Mouse (Mus musculus): ENCODE measurements around the gene Gm30302. TPM values are rescaled to one million over a fixed set of nuclear protein-coding genes. Genes with fewer than 3 reads are reported as not detected.

Gene Gm30302
- polyA plus RNA-seq, 1 experiment from 2014 or later = not detected

DNA sequence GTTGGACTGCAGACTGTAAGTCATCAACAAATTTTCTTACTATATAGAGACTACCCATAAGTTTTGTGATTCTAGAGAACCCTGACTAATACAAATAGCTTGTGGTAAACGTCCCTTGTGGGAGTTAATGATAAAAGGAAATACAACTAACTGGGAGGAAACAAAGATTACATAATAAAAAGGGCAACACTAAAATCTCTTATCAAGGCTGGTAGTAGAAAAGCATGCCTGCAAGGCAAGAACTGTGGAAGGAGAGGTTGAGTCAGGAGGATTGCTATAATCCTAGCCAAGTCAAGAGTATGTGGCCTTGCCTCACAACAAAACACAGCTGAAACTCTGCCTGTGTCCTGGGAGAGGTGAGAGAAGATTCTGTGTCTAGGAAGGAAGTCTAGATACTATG is 38.1 kb downstream of the Gm30302 start:
- H3K4me3 ChIP-seq (ENCODE audit: low read length) = no peak overlapping the region
- no peak for ATAC-seq
- 82% methylated on average over 1 of the region's 1 CpGs for whole genome bisulfite sequencing
- no peaks in the 10 kb centered on the region for H3K4me1 ChIP-seq (ENCODE audit: control insufficient read depth, insufficient read depth, low read depth, low read length)
- H3K9ac ChIP-seq (ENCODE audit: low read depth, low read length) = no peak overlapping the region
- H3K4me2 ChIP-seq (ENCODE audit: low read length) = no peak overlapping the region
- H3K27ac ChIP-seq (ENCODE audit: low read depth, low read length) = no peak overlapping the region
- no peaks in the 10 kb centered on the region for H3K36me3 ChIP-seq (ENCODE audit: control insufficient read depth, insufficient read depth, low read length)
- no peaks in the 10 kb centered on the region for H3K27me3 ChIP-seq (replicated peaks; ENCODE audit: control insufficient read depth, insufficient read depth, low read length)
- H3K9me3 ChIP-seq (ENCODE audit: control insufficient read depth, low read length) = no peaks in the 10 kb centered on the region

DNA sequence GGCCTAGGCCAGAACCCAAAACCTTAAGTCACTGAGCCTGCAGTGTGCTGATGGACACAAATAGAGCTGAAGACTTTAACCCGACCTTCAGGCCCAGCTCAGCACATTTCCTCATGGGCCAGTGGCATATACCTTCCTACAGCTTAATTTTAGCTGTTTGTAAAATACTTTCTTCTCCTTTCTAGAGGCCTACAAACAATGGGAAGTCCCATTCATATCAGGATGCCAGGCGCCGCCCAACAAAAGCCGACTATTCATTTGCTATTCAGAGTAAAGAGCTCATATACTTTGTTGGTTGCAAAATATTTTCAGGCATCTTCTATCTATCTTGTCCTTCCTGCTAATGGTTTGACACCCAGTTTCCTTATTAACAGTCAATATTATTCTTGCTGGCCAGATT is 40.8 kb downstream of the Gm30302 start:
- H3K4me1 ChIP-seq (ENCODE audit: control insufficient read depth, insufficient read depth, low read depth, low read length) = no peaks in the 10 kb centered on the region
- no peaks in the 10 kb centered on the region for H3K36me3 ChIP-seq (ENCODE audit: control insufficient read depth, insufficient read depth, low read length)
- no peak for ATAC-seq
- H3K27me3 ChIP-seq (replicated peaks; ENCODE audit: control insufficient read depth, insufficient read depth, low read length) = no peaks in the 10 kb centered on the region
- no peak overlapping the region for H3K9ac ChIP-seq (ENCODE audit: low read depth, low read length)
- H3K9me3 ChIP-seq (ENCODE audit: control insufficient read depth, low read length) = no peaks in the 10 kb centered on the region
- no peak overlapping the region for H3K4me2 ChIP-seq (ENCODE audit: low read length)
- 88% methylated on average over 4 of the region's 4 CpGs for WGBS
- no peak overlapping the region for H3K4me3 ChIP-seq (ENCODE audit: low read length)
- H3K27ac ChIP-seq (ENCODE audit: low read depth, low read length) = no peak overlapping the region

DNA sequence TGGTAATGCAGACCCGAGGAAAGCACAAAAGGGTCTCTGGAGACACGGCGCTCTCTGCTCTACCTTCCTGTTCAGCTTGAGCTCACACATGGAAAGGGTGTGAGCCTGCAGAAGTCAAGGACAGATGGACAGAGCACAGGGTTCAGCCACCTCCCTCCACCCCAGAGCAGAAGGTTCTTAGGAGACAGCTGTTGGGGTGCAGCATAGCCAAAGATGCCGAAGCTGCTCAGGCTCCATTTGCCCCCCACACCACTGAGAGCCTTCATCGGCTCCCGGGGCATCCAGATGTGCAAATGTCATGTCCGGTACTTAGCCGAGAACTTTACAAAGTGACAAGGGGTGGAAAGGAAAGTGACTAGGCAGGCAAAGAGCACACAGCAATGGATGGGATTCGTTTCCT is 42.2 kb downstream of the Gm30302 start:
- 91% methylated on average over 9 of the region's 9 CpGs for WGBS
- no peak overlapping the region for H3K27ac ChIP-seq (ENCODE audit: low read depth, low read length)
- no peaks in the 10 kb centered on the region for H3K36me3 ChIP-seq (ENCODE audit: control insufficient read depth, insufficient read depth, low read length)
- H3K4me3 ChIP-seq (ENCODE audit: low read length) = no peak overlapping the region
- ATAC-seq = no peak
- H3K4me1 ChIP-seq (ENCODE audit: control insufficient read depth, insufficient read depth, low read depth, low read length) = no peaks in the 10 kb centered on the region
- no peaks in the 10 kb centered on the region for H3K9me3 ChIP-seq (ENCODE audit: control insufficient read depth, low read length)
- H3K27me3 ChIP-seq (replicated peaks; ENCODE audit: control insufficient read depth, insufficient read depth, low read length) = no peaks in the 10 kb centered on the region
- H3K9ac ChIP-seq (ENCODE audit: low read depth, low read length) = no peak overlapping the region
- no peak overlapping the region for H3K4me2 ChIP-seq (ENCODE audit: low read length)

DNA sequence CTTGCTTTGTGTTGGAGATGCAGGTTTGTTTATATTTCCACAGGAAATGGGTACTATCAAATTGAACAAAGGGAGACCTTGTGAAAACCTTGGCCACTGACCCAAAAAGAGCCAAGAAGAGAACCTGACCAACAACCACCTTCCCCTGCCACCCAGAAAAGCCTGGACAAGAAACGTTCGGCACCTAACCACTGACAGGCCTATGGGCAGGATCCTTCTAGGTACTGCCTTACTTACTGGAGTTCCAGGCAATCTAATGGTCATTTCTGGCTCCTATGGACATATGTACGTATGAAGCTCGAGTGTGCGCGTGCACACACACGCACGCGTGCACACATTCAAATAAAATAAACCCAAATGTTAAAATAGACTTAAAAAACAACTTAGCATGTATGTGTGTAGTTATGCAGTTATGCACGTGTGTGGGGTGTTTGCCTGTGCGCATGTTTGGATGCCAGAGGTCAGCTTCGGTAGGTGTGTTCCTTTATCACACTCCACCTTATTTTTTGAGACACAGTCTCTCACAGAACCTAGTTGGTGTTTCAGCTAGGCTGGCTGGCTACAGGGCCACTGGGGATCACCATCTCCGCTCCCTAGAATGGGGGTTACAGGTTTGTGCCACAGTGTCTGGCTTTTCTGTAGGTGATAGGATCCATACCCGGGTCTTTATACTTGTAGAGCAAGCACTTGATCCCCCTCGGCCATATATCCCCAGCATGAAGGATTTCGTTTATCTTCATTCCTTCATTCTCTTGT is 57.3 kb downstream of the Gm30302 start:
- no peak overlapping the region for H3K9ac ChIP-seq (ENCODE audit: low read depth, low read length)
- no peaks in the 10 kb centered on the region for H3K27me3 ChIP-seq (replicated peaks; ENCODE audit: control insufficient read depth, insufficient read depth, low read length)
- no peak overlapping the region for H3K27ac ChIP-seq (ENCODE audit: low read depth, low read length)
- 94% methylated on average over 16 of the region's 16 CpGs for WGBS
- H3K36me3 ChIP-seq (ENCODE audit: control insufficient read depth, insufficient read depth, low read length) = no peaks in the 10 kb centered on the region
- no peak overlapping the region for H3K4me3 ChIP-seq (ENCODE audit: low read length)
- H3K4me1 ChIP-seq (ENCODE audit: control insufficient read depth, insufficient read depth, low read depth, low read length) = no peaks in the 10 kb centered on the region
- no peak overlapping the region for H3K4me2 ChIP-seq (ENCODE audit: low read length)
- ATAC-seq = no peak
- H3K9me3 ChIP-seq (ENCODE audit: control insufficient read depth, low read length) = no peaks in the 10 kb centered on the region

DNA sequence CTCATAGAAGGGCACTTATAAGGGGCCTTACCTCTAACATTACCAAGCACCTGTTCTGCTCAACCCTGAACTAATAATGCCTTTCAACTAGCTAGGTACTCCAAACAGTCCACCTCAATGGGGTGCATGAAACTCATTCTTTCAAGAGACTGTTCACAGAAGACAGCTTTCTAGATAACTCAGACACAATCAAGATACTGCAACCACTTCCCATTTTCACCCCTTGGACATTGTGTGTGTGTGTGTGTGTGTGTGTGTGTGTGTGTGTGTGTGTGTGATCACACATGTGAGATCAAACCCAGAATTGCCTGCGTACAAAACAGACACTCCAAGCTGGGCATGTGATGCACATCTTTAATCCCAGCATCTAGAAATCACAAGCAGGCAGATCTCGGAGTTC is 60.8 kb downstream of the Gm30302 start:
- no peak for ATAC-seq
- Histone ChIP-seq H3K9me3 (ENCODE audit: control insufficient read depth, low read length) (no peaks in the 10 kb centered on the region), H3K27me3 (replicated peaks; ENCODE audit: control insufficient read depth, insufficient read depth, low read length) (no peaks in the 10 kb centered on the region), H3K9ac (ENCODE audit: low read depth, low read length) (no peak overlapping the region), H3K27ac (ENCODE audit: low read depth, low read length) (no peak overlapping the region), H3K36me3 (ENCODE audit: control insufficient read depth, insufficient read depth, low read length) (peaks cover 14% of the 10 kb centered on the region), H3K4me3 (ENCODE audit: low read length) (no peak overlapping the region), H3K4me1 (ENCODE audit: control insufficient read depth, insufficient read depth, low read depth, low read length) (no peaks in the 10 kb centered on the region), H3K4me2 (ENCODE audit: low read length) (no peak overlapping the region)
- 93% methylated on average over 2 of the region's 2 CpGs for WGBS

DNA sequence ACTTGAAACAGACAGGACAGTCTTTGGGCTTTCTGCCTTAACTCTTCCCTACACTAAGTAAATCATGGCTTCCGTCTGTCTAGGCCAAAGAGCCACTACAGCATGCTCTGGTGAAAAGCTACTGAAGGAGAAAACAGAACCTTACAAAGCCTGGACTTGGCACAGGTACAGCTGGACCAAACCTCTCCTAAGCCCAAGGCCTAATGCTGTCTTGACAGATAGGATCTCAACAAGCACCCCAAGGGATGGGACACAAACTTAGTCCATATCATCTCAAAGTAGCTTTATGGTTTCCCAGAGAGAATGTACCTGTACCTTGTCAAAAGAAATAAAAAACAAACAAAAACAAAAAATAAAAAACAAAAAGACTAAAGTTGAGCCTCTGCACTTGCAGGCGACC is 62.4 kb downstream of the Gm30302 start:
- peaks cover 30% of the 10 kb centered on the region for H3K36me3 ChIP-seq (ENCODE audit: control insufficient read depth, insufficient read depth, low read length)
- WGBS = 94% methylated on average over 2 of the region's 2 CpGs
- no peaks in the 10 kb centered on the region for H3K4me1 ChIP-seq (ENCODE audit: control insufficient read depth, insufficient read depth, low read depth, low read length)
- ATAC-seq = no peak
- H3K4me3 ChIP-seq (ENCODE audit: low read length) = no peak overlapping the region
- no peak overlapping the region for H3K4me2 ChIP-seq (ENCODE audit: low read length)
- no peak overlapping the region for H3K9ac ChIP-seq (ENCODE audit: low read depth, low read length)
- H3K27ac ChIP-seq (ENCODE audit: low read depth, low read length) = no peak overlapping the region
- no peaks in the 10 kb centered on the region for H3K27me3 ChIP-seq (replicated peaks; ENCODE audit: control insufficient read depth, insufficient read depth, low read length)
- no peaks in the 10 kb centered on the region for H3K9me3 ChIP-seq (ENCODE audit: control insufficient read depth, low read length)

Other genes with a start within 250 kb of the Gm30302 start
- gene Omd, start 216.5 kb downstream of the Gm30302 start, polyA plus RNA-seq (2015; fragmentation: Nextera tagmentation; extraction: Ambion mirVana) = 1.1 and 1.3 TPM in 2 replicates
- 14.1 and 18.9 TPM in 2 replicates for gene Ogn, start 191.0 kb downstream of the Gm30302 start, polyA plus RNA-seq (2015; fragmentation: Nextera tagmentation; extraction: Ambion mirVana)
- gene Cenpp, start 146.2 kb downstream of the Gm30302 start, polyA plus RNA-seq (2015; fragmentation: Nextera tagmentation; extraction: Ambion mirVana) = 5.7 and 7.9 TPM in 2 replicates
- 13.2 and 14.7 TPM in 2 replicates for gene Nol8, start 145.9 kb downstream of the Gm30302 start, polyA plus RNA-seq (2015; fragmentation: Nextera tagmentation; extraction: Ambion mirVana)
- 47.3 and 54.2 TPM in 2 replicates for gene Iars, start 116.9 kb downstream of the Gm30302 start, polyA plus RNA-seq (2015; fragmentation: Nextera tagmentation; extraction: Ambion mirVana)